Comparison of ENCODE assay signal across 8 mouse cellular contexts in the genomic region with DNA sequence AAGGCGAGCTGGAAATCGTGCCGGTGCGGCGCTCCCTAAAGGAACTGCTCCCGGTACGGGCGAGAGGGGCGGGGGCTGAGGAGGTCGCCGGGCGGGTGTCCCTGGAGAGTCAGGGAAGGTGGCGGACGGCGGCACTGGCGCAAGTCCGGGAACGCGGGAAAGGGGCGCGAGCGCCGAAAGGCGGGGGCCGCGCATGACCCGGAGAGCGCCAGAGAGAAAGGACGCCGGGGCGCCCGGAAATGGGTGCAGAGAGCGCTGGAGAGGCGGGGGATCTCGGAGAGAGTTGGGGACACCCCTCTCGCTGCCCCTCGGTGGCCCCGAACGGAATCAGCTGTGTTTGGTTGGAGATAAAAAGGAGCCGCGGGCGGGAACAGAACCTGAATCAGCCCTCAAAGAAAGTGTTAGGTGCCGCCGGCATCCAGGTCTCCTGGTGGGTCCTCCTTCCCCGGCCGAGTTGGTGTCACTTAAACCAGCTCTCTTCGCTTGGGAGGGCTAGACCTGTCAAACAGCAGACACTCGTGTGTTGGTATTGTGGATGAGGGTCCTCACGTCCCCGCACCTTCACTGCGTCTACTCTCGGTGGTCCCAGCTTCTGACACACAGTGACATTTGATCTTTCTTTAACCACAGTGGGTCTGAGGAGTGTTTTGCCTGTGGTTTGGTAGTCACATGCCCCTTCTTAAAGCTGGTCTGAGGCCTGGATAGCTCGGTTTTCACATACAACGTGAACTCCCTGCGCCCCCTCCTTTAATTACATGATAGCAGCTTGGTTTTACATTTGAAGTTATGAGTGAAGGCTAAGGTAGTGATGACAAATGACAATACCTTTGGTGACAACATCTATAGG. TPM values are rescaled to one million over a fixed set of nuclear protein-coding genes. Genes with fewer than 3 reads are reported as not detected.
DNase-seq lines count a peak whose midpoint lies in the region; ATAC-seq and TF ChIP-seq lines count a peak whose summit lies in the region.

No protein-coding gene starts in this region.

- no peak for TF ChIP-seq POLR2A in testis, adult 2 months (IDR thresholded peaks at IDR 0.05; ENCODE audit: control insufficient read depth, low read depth, low read length)

- no peak for TF ChIP-seq CTCF in testis, adult 2 months (IDR thresholded peaks at IDR 0.05; ENCODE audit: control insufficient read depth, insufficient read depth, insufficient replicate concordance, low read depth, low read length)

- H3K27ac ChIP-seq in testis, adult 2 months (ENCODE audit: control insufficient read depth, insufficient read depth, low read depth, low read length), result peak overlapping the region; percentile 96
- peak overlapping the region; percentile 98 for H3K27ac ChIP-seq in hindbrain, embryonic 10.5 days

- 1% methylated on average over 55 of the region's 55 CpGs for WGBS in hindbrain, embryonic 10.5 days

- H3K36me3 ChIP-seq in testis, adult 2 months (ENCODE audit: control insufficient read depth, insufficient read depth, low read length), result no peaks in the 10 kb centered on the region; the same call in 1 of the 2 replicates
- peaks cover 33% of the 10 kb centered on the region for H3K36me3 ChIP-seq in hindbrain, embryonic 10.5 days

- H3K4me1 ChIP-seq in testis, adult 2 months (ENCODE audit: control insufficient read depth, insufficient read depth, low read length), result peaks cover 11% of the 10 kb centered on the region
- H3K4me1 ChIP-seq in hindbrain, embryonic 10.5 days (replicated peaks), result peaks cover 29% of the 10 kb centered on the region

- H3K9me3 ChIP-seq in hindbrain, embryonic 10.5 days, result no peaks in the 10 kb centered on the region

- peak; percentile 33 for DNase-seq in embryo, embryonic 10 days (ENCODE audit: low spot score)
- DNase-seq in embryo, embryonic 11 days, result no peak
- no peak for DNase-seq in testis, postnatal 10 days (ENCODE audit: low spot score)
- DNase-seq in hindbrain, embryonic 10.5 days (ENCODE audit: low spot score), result no peak
- peak; percentile 77 to 79 for DNase-seq in thymus, postnatal 36 days
- no peak for DNase-seq in gastrocnemius, postnatal 25 days

- peak; percentile 22 for ATAC-seq in megakaryocyte, adult 5-6 weeks (ENCODE audit: poor library complexity, severe bottlenecking)

- H3K27me3 ChIP-seq in testis, adult 2 months (ENCODE audit: control insufficient read depth, insufficient read depth, low read length), result no peaks in the 10 kb centered on the region
- H3K27me3 ChIP-seq in hindbrain, embryonic 10.5 days (ENCODE audit: insufficient read depth, poor library complexity, severe bottlenecking), result no peaks in the 10 kb centered on the region

- peak overlapping the region; percentile 99 for H3K4me3 ChIP-seq in testis, adult 2 months (ENCODE audit: control insufficient read depth, low read depth, low read length)
- H3K4me3 ChIP-seq in hindbrain, embryonic 10.5 days, result peak overlapping the region; percentile 98

RNA-seq across cellular contexts. Expression of gene Ncbp3, which starts 0.7 kb away (rescaled TPM):
- 1.6 and 1.8 TPM in 2 replicates for polyA plus RNA-seq in testis, adult 2 months (2012; rRNA removed)
- 10.5 and 12.4 TPM in 2 replicates for polyA plus RNA-seq in hindbrain, embryonic 10.5 days (2016; fragmentation: Nextera tagmentation; extraction: Ambion mirVana)
- total RNA-seq in megakaryocyte, adult 5-6 weeks (2015), result 8.1 and 8.9 TPM in 2 replicates
- 11.4 and 12.3 TPM in 2 replicates for total RNA-seq in megakaryocyte, adult 5-6 weeks (2017)
- 1 to 10 TPM; 2.8 to 3.1 TPM for total RNA-seq in gastrocnemius, postnatal 25 days (2021)

RNA-seq across cellular contexts. Expression of gene Camkk1, which starts 29.4 kb away (rescaled TPM):
- 0.96 and 1.1 TPM in 2 replicates for polyA plus RNA-seq in testis, adult 2 months (2012; rRNA removed)
- 5.8 and 6.6 TPM in 2 replicates for polyA plus RNA-seq in hindbrain, embryonic 10.5 days (2016; fragmentation: Nextera tagmentation; extraction: Ambion mirVana)
- 0.23 and 0.51 TPM in 2 replicates for total RNA-seq in megakaryocyte, adult 5-6 weeks (2015)
- total RNA-seq in megakaryocyte, adult 5-6 weeks (2017), result 0.94 and 1.2 TPM in 2 replicates
- 1 to 10 TPM in 1 of 2 experiments, under 1 TPM in 1; 1.00 to 1.2 TPM for total RNA-seq in gastrocnemius, postnatal 25 days (2021)

RNA-seq across cellular contexts. Expression of gene Itgae, which starts 42.1 kb away (rescaled TPM):
- polyA plus RNA-seq in testis, adult 2 months (2012; rRNA removed), result 12.3 and 13.7 TPM in 2 replicates
- polyA plus RNA-seq in hindbrain, embryonic 10.5 days (2016; fragmentation: Nextera tagmentation; extraction: Ambion mirVana), result 0.35 and 0.47 TPM in 2 replicates
- total RNA-seq in megakaryocyte, adult 5-6 weeks (2015), result 0.09 and 0.22 TPM in 2 replicates
- 0.04 and 0.15 TPM in 2 replicates for total RNA-seq in megakaryocyte, adult 5-6 weeks (2017)
- total RNA-seq in gastrocnemius, postnatal 25 days (2021), result under 1 TPM; 0.11 to 0.15 TPM

RNA-seq across cellular contexts. Expression of gene P2rx1, which starts 49.4 kb away (rescaled TPM):
- 0.44 and 6.8 TPM in 2 replicates for polyA plus RNA-seq in testis, adult 2 months (2012; rRNA removed)
- 0.83 and 1.8 TPM in 2 replicates for polyA plus RNA-seq in hindbrain, embryonic 10.5 days (2016; fragmentation: Nextera tagmentation; extraction: Ambion mirVana)
- total RNA-seq in megakaryocyte, adult 5-6 weeks (2015), result 15.8 and 16.4 TPM in 2 replicates
- 9.8 and 10.4 TPM in 2 replicates for total RNA-seq in megakaryocyte, adult 5-6 weeks (2017)
- total RNA-seq in gastrocnemius, postnatal 25 days (2021), result 1 to 10 TPM in 1 of 2 experiments, under 1 TPM in 1; 0.31 to 1.6 TPM

Comparison
In these comparisons a context has a peak if more than half of its experiments do, and no peak if none do; other contexts are left out.
1. DNase-seq: peak in embryo, embryonic 10 days (single experiment) and thymus, postnatal 36 days (2 of 2); none in embryo, embryonic 11 days (single experiment), testis, postnatal 10 days (single experiment), hindbrain, embryonic 10.5 days (single experiment) and gastrocnemius, postnatal 25 days (single experiment).